Comparison of ENCODE assay signal across 31 mouse cellular contexts in the genomic region with DNA sequence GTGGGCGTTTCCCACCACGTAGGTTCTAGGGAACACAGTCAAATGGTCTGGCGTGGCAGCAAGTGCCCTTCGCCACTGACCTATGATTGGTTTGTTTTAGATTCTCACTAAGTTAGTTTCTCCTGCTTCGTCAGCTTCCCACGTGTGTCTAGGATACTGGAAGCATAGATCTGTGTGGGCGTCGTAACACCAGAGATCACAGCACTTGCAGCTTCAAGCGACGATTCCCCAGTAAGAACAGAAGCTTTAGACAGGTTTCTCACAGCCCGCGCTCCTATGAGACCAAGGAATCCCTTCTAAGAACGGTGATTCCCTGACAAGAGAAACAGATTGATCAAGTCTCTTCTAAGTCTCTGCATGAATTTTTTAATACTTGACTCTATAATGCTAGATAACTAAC.
"Had no signal": no experiment of that assay in that cellular context is flagged by ENCODE, and none has a peak within 500 bp of the region (broad histone marks: within the 10 kb centered on the region; RNA-seq: fewer than 3 reads in every experiment).

No protein-coding gene starts in this region.

- H3K36me3 ChIP-seq: limb, embryonic 10.5 days; limb, embryonic 12.5 days; limb, embryonic 13.5 days; limb, embryonic 15.5 days; liver, embryonic 12.5 days; liver, embryonic 13.5 days; liver, embryonic 15.5 days; lung, embryonic 15.5 days; midbrain, embryonic 10.5 days; midbrain, embryonic 12.5 days; midbrain, embryonic 13.5 days; midbrain, embryonic 15.5 days had no signal

- H3K4me3 ChIP-seq: left cerebral cortex, adult 2 months; limb, embryonic 10.5 days; limb, embryonic 12.5 days; limb, embryonic 13.5 days; limb, embryonic 15.5 days; liver, embryonic 12.5 days; liver, embryonic 13.5 days; liver, embryonic 15.5 days; lung, embryonic 15.5 days; megakaryocyte, embryonic 14.5 days; midbrain, embryonic 10.5 days; midbrain, embryonic 12.5 days; midbrain, embryonic 13.5 days; midbrain, embryonic 15.5 days; myocyte had no signal

- H3K9ac ChIP-seq: limb, embryonic 12.5 days; limb, embryonic 13.5 days; limb, embryonic 15.5 days; liver, embryonic 12.5 days; liver, embryonic 13.5 days; liver, embryonic 14.5 days; liver, embryonic 15.5 days; lung, embryonic 14.5 days; lung, embryonic 15.5 days; midbrain, embryonic 12.5 days; midbrain, embryonic 13.5 days; midbrain, embryonic 15.5 days had no signal

- ATAC-seq: liver, embryonic 12.5 days; lung, postnatal 0 days; midbrain, embryonic 13.5 days; midbrain, embryonic 15.5 days; midbrain, embryonic 16.5 days had no signal

- DNase-seq: left cerebral cortex, postnatal 4 days; liver; liver, embryonic 13.5 days; lung, adult 18-20 months; lung, adult 2 months; lung, embryonic 14.5 days; lung, postnatal 10 days; lung, postnatal 14 days; lung, postnatal 36 days; lung, postnatal 4 days; midbrain, embryonic 14.5 days had no signal

- H3K9me3 ChIP-seq: limb, embryonic 10.5 days; limb, embryonic 12.5 days; limb, embryonic 13.5 days; limb, embryonic 15.5 days; liver, embryonic 12.5 days; liver, embryonic 13.5 days; liver, embryonic 15.5 days; lung, embryonic 15.5 days; megakaryocyte, embryonic 14.5 days; midbrain, embryonic 10.5 days; midbrain, embryonic 12.5 days; midbrain, embryonic 13.5 days; midbrain, embryonic 15.5 days had no signal

- H3K4me2 ChIP-seq: limb, embryonic 12.5 days; limb, embryonic 13.5 days; limb, embryonic 15.5 days; liver, embryonic 11.5 days; liver, embryonic 12.5 days; liver, embryonic 13.5 days; liver, embryonic 15.5 days; lung, embryonic 14.5 days; lung, embryonic 15.5 days; midbrain, embryonic 11.5 days; midbrain, embryonic 12.5 days; midbrain, embryonic 13.5 days; midbrain, embryonic 15.5 days had no signal

- H3K27me3 ChIP-seq: limb, embryonic 12.5 days; limb, embryonic 13.5 days; limb, embryonic 15.5 days; liver, embryonic 12.5 days; liver, embryonic 13.5 days; liver, embryonic 15.5 days; lung, embryonic 15.5 days; midbrain, embryonic 12.5 days; midbrain, embryonic 13.5 days; midbrain, embryonic 15.5 days had no signal

- H3K4me1 ChIP-seq: limb, embryonic 10.5 days; limb, embryonic 12.5 days; limb, embryonic 13.5 days; limb, embryonic 15.5 days; liver, embryonic 12.5 days; liver, embryonic 13.5 days; liver, embryonic 15.5 days; lung, embryonic 15.5 days; megakaryocyte, embryonic 14.5 days; midbrain, embryonic 10.5 days; midbrain, embryonic 12.5 days; midbrain, embryonic 13.5 days; midbrain, embryonic 15.5 days had no signal

- H3K27ac ChIP-seq: left cerebral cortex, adult 2 months; limb, embryonic 10.5 days; limb, embryonic 12.5 days; limb, embryonic 13.5 days; limb, embryonic 15.5 days; liver, embryonic 12.5 days; liver, embryonic 13.5 days; liver, embryonic 14.5 days; liver, embryonic 15.5 days; lung, embryonic 15.5 days; macrophage; midbrain, embryonic 10.5 days; midbrain, embryonic 12.5 days; midbrain, embryonic 13.5 days; midbrain, embryonic 15.5 days had no signal
